Comparison of ENCODE assay signal across 7 mouse cellular contexts in the genomic region with DNA sequence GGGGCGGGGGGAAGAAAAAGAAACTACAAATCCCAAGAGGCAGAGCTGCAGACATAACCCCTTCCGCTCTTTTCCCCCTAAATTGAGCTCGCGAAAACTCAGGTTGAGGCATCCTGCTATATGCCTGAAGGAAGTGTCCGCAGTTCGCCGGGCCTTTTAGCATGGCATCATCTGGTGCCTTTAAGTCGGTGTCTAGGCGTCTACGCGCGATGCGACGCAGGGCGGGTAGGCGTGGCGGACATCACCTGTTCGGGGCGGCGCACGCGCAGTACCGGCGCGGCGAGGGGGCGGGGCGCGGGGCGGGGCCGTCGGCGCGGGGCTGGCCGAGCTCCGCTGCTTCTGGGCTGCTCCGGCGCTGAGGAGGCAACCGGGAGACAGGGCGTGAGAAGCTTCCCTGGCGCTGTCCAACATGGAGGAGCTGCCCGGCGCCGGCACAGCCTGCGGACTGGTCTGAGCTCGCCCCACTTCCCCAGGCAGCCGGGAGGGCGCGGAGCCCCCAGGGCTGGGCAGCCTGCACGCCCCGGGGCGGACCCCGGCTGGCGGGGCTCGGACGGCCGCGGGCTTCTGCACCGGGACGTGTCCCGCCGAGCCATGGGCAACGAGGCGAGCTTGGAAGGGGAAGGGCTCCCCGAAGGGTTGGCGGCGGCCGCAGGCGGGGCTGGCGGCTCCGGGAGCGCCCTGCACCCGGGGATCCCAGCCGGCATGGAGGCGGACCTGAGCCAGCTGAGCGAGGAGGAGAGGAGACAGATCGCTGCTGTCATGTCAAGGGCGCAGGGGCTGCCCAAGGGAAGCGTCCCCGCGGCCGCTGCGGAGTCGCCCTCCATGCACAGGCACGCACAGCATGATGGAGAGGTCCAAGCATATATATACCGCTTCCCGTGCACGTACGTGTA. TPM values are rescaled to one million over a fixed set of nuclear protein-coding genes. Genes with fewer than 3 reads are reported as not detected.
DNase-seq lines count a peak whose midpoint lies in the region; ATAC-seq lines count a peak whose summit lies in the region.

A gene (plus strand): TSS at position 288 of the 893 bp plus-strand sequence.

- peak within 1 kb of the TSS; percentile 88 for H3K4me2 ChIP-seq in embryonic facial prominence, embryonic 13.5 days
- peak within 1 kb of the TSS; percentile 66 for H3K4me2 ChIP-seq in midbrain, embryonic 13.5 days (replicated peaks)
- peak within 1 kb of the TSS; percentile 91 for H3K4me2 ChIP-seq in stomach, embryonic 15.5 days

- ATAC-seq in embryonic facial prominence, embryonic 13.5 days (ENCODE audit: insufficient number of reproducible peaks, insufficient read depth, low FRiP score, low TSS enrichment, low read depth), result peak; percentile 97
- ATAC-seq in midbrain, embryonic 13.5 days, result peak; percentile 99
- peak; percentile 99 for ATAC-seq in stomach, embryonic 15.5 days (ENCODE audit: insufficient read depth, low FRiP score, low read depth)

- peak; percentile 89 for DNase-seq in brain, embryonic 18.5 days (ENCODE audit: low read depth, low spot score)
- DNase-seq in heart, adult 9 months (ENCODE audit: low spot score in 2 of 2), result peak; percentile 10 to 18
- DNase-seq in kidney, adult 8-10 months, result peak; percentile 81 to 86
- DNase-seq in limb, embryonic 10.5 days (ENCODE audit: low spot score), result peak; percentile 93

- WGBS in embryonic facial prominence, embryonic 13.5 days, result under 1% methylated on average over 89 of the region's 89 CpGs
- WGBS in limb, embryonic 10.5 days, result under 1% methylated on average over 87 of the region's 89 CpGs
- WGBS in midbrain, embryonic 13.5 days, result under 1% methylated on average over 87 of the region's 89 CpGs
- WGBS in stomach, embryonic 15.5 days, result under 1% methylated on average over 82 of the region's 89 CpGs

- peak within 1 kb of the TSS; percentile 40 for H3K27ac ChIP-seq in embryonic facial prominence, embryonic 13.5 days
- peak within 1 kb of the TSS; percentile 75 for H3K27ac ChIP-seq in limb, embryonic 10.5 days
- peak within 1 kb of the TSS; percentile 99 for H3K27ac ChIP-seq in midbrain, embryonic 13.5 days
- peak within 1 kb of the TSS; percentile 89 for H3K27ac ChIP-seq in stomach, embryonic 15.5 days

- no peaks in the 10 kb centered on the region for H3K9me3 ChIP-seq in embryonic facial prominence, embryonic 13.5 days
- H3K9me3 ChIP-seq in limb, embryonic 10.5 days (replicated peaks), result no peaks in the 10 kb centered on the region
- H3K9me3 ChIP-seq in midbrain, embryonic 13.5 days, result no peaks in the 10 kb centered on the region
- H3K9me3 ChIP-seq in stomach, embryonic 15.5 days, result no peaks in the 10 kb centered on the region

- peaks cover 6% of the 10 kb centered on the region for H3K4me1 ChIP-seq in embryonic facial prominence, embryonic 13.5 days
- H3K4me1 ChIP-seq in limb, embryonic 10.5 days, result peaks cover 6% of the 10 kb centered on the region
- H3K4me1 ChIP-seq in midbrain, embryonic 13.5 days (replicated peaks), result peaks cover 10% of the 10 kb centered on the region; the same call in 1 of the 2 replicates
- H3K4me1 ChIP-seq in stomach, embryonic 15.5 days, result no peaks in the 10 kb centered on the region

- peak within 1 kb of the TSS; percentile 66 for H3K9ac ChIP-seq in embryonic facial prominence, embryonic 13.5 days
- H3K9ac ChIP-seq in midbrain, embryonic 13.5 days (replicated peaks), result peak within 1 kb of the TSS; percentile 92
- peak within 1 kb of the TSS; percentile 37; the same call in 1 of the 2 replicates for H3K9ac ChIP-seq in stomach, embryonic 15.5 days

- no peaks in the 10 kb centered on the region for H3K36me3 ChIP-seq in embryonic facial prominence, embryonic 13.5 days
- H3K36me3 ChIP-seq in limb, embryonic 10.5 days, result no peaks in the 10 kb centered on the region
- H3K36me3 ChIP-seq in midbrain, embryonic 13.5 days, result no peaks in the 10 kb centered on the region
- no peaks in the 10 kb centered on the region for H3K36me3 ChIP-seq in stomach, embryonic 15.5 days

- H3K27me3 ChIP-seq in embryonic facial prominence, embryonic 13.5 days, result 0 out of 2 replicates have a peak, but pooled peaks cover 11% of the 10 kb centered on the region
- H3K27me3 ChIP-seq in limb, embryonic 10.5 days (ENCODE audit: low read depth, poor library complexity, severe bottlenecking), result no peaks in the 10 kb centered on the region
- no peaks in the 10 kb centered on the region for H3K27me3 ChIP-seq in midbrain, embryonic 13.5 days
- no peaks in the 10 kb centered on the region for H3K27me3 ChIP-seq in stomach, embryonic 15.5 days (replicated peaks)

- H3K4me3 ChIP-seq in embryonic facial prominence, embryonic 13.5 days, result peak within 1 kb of the TSS; percentile 69
- H3K4me3 ChIP-seq in limb, embryonic 10.5 days, result peak within 1 kb of the TSS; percentile 67
- H3K4me3 ChIP-seq in midbrain, embryonic 13.5 days (replicated peaks), result peak within 1 kb of the TSS; percentile 74
- H3K4me3 ChIP-seq in stomach, embryonic 15.5 days (replicated peaks), result peak within 1 kb of the TSS; percentile 76

RNA-seq across cellular contexts. Expression of the gene that starts here (rescaled TPM):
- polyA plus RNA-seq in embryonic facial prominence, embryonic 13.5 days (2015; fragmentation: Nextera tagmentation; extraction: Ambion mirVana), result 0.62 and 0.95 TPM in 2 replicates
- 0.09 and 0.11 TPM in 2 replicates for polyA plus RNA-seq in limb, embryonic 10.5 days (2016; fragmentation: Nextera tagmentation; extraction: Ambion mirVana)
- polyA plus RNA-seq in midbrain, embryonic 13.5 days (2015; fragmentation: Nextera tagmentation; extraction: Ambion mirVana), result 7.2 and 7.4 TPM in 2 replicates
- 1.2 and 1.6 TPM in 2 replicates for polyA plus RNA-seq in stomach, embryonic 15.5 days (2015; fragmentation: Nextera tagmentation; extraction: Ambion mirVana)

Comparison
In these comparisons a context has a peak if more than half of its experiments do, and no peak if none do; other contexts are left out.
1. Peak in every context shown above with its lines: DNase-seq, ATAC-seq, H3K4me3 ChIP-seq and H3K27ac ChIP-seq.
2. Peak in ATAC-seq, H3K4me3 ChIP-seq, H3K27ac ChIP-seq, H3K9ac ChIP-seq and H3K4me2 ChIP-seq in embryonic facial prominence, embryonic 13.5 days; RNA of the gene not detected or under 1 TPM.
3. Peak in DNase-seq, H3K4me3 ChIP-seq and H3K27ac ChIP-seq in limb, embryonic 10.5 days; RNA of the gene not detected or under 1 TPM.
4. DNase-seq: peak in every context shown above with its lines; median percentile 93 in limb, embryonic 10.5 days; 89 in brain, embryonic 18.5 days; 84 in kidney, adult 8-10 months; 14 in heart, adult 9 months.
5. H3K27ac ChIP-seq: peak in every context shown above with its lines; median percentile 99 in midbrain, embryonic 13.5 days; 89 in stomach, embryonic 15.5 days; 75 in limb, embryonic 10.5 days; 40 in embryonic facial prominence, embryonic 13.5 days.
6. H3K9ac ChIP-seq: peak in every context shown above with its lines; median percentile 92 in midbrain, embryonic 13.5 days; 66 in embryonic facial prominence, embryonic 13.5 days; 37 in stomach, embryonic 15.5 days.